Mouse (Mus musculus) CH12.LX (cell line): Measurements from ENCODE around the gene Dab1.

Experiments used
- BHLHE40 ChIP-seq: IDR thresholded peaks from 2 replicates; pipeline ENCODE4 v1.6.1; 2011; ENCODE audit warnings: mild to moderate bottlenecking, low read depth, low read length, improper control_type of control experiment
- CTCF ChIP-seq, 2 experiments: IDR thresholded peaks in 1 of 2; conservative IDR thresholded peaks in 1 of 2; 2 replicates each; pipeline ENCODE4 v1.5.1; 2011 to 2012; ENCODE audit warnings: low read depth in 2 of 2, low read length in 2 of 2, improper control_type of control experiment in 1 of 2, inconsistent platforms in 1 of 2, mild to moderate bottlenecking in 1 of 2, moderate library complexity in 1 of 2
- MAX ChIP-seq: IDR thresholded peaks from 2 replicates; pipeline ENCODE4 v1.6.1; 2011; ENCODE audit warnings: low read length, improper control_type of control experiment
- MEF2A ChIP-seq: IDR thresholded peaks from 2 replicates; pipeline ENCODE4 v1.6.1; 2014; ENCODE audit warnings: low read depth, mild to moderate bottlenecking, inconsistent platforms, low read length, improper control_type of control experiment, borderline replicate concordance
- POLR2A ChIP-seq: IDR thresholded peaks from 2 replicates; pipeline ENCODE4 v1.6.1; 2011; ENCODE audit warnings: low read depth, mild to moderate bottlenecking, improper control_type of control experiment, low read length
- TCF12 ChIP-seq: IDR thresholded peaks from 2 replicates; pipeline ENCODE4 v1.6.1; 2014; ENCODE audit warnings: low read depth, mild to moderate bottlenecking, inconsistent platforms, low read length, improper control_type of control experiment
- UBTF ChIP-seq: IDR thresholded peaks from 2 replicates; pipeline ENCODE4 v1.6.1; 2012; ENCODE audit warnings: low read depth, mild to moderate bottlenecking, inconsistent platforms, low read length, improper control_type of control experiment, moderate library complexity
- USF1 ChIP-seq: IDR thresholded peaks from 2 replicates; pipeline ENCODE4 v1.6.1; 2014; ENCODE audit warnings: low read depth, mild to moderate bottlenecking, inconsistent platforms, low read length, improper control_type of control experiment
- USF2 ChIP-seq: conservative IDR thresholded peaks from 2 replicates; pipeline ENCODE4 v1.6.1; 2011; ENCODE audit warnings: low read depth, low read length, improper control_type of control experiment
- ZC3H11A ChIP-seq: IDR thresholded peaks from 2 replicates; pipeline ENCODE4 v1.6.1; 2012; ENCODE audit warnings: low read depth, mild to moderate bottlenecking, inconsistent platforms, low read length, improper control_type of control experiment
- ZMIZ1 ChIP-seq: IDR thresholded peaks from 2 replicates; pipeline ENCODE4 v1.6.1; 2012; ENCODE audit warnings: low read depth, mild to moderate bottlenecking, inconsistent platforms, low read length, improper control_type of control experiment

GRCm38 (mm10) chr4:103678501-103678900 lies 59.3 kb downstream of the Dab1 start:
- no peak for TF ChIP-seq POLR2A
- TF ChIP-seq CTCF (conservative IDR thresholded peaks at IDR 0.05 in 1 of 2, IDR thresholded peaks at IDR 0.05 in 1 of 2; ENCODE audit: low read depth in 2 of 2, low read length in 2 of 2): no peak
- TF ChIP-seq USF2: no peak
- TF ChIP-seq BHLHE40: no peak
- no peak for TF ChIP-seq UBTF
- no peak for TF ChIP-seq MEF2A
- no peak for TF ChIP-seq ZC3H11A
- no peak for TF ChIP-seq MAX
- no peak for TF ChIP-seq ZMIZ1
- TF ChIP-seq TCF12: no peak
- no peak for TF ChIP-seq USF1
